ENCODE assay signal across 19 mouse cellular contexts in the genomic region with DNA sequence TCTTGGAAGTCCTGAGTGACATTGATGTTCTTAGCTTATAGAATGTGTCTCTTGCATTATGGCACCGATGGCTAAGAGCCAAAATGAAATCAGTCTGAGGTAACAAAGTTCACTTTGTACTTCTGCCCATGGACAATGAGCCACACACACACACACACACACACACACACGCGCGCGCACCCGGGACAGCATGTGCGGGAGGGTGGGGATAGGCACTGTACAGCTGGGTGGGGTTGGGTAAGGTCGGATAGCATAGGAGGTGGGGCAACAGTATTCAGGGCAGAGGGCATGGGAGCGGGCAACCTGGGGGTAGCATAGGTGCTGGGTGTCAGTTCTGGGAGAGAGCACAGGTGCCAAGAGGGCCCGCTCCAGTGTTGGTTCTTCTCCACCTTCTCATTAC. TPM values are rescaled to one million over a fixed set of nuclear protein-coding genes. Genes with fewer than 3 reads are reported as not detected.
DNase-seq lines count a peak whose midpoint lies in the region; ATAC-seq and TF ChIP-seq lines count a peak whose summit lies in the region.
"Had no signal": no experiment of that assay in that cellular context is flagged by ENCODE, and none has a peak within 500 bp of the region (broad histone marks: within the 10 kb centered on the region; RNA-seq: fewer than 3 reads in every experiment).

No protein-coding gene starts in this region.

- in situ Hi-C loops in ES-E14 (cut with MboI; ENCODE audit: low sequenced_read_pairs in 2 of 2, unreplicated experiment in 2 of 2) = no loop called here

- intact Hi-C loops in left cerebral cortex, postnatal 25 days (cut with DNase I) = no loop called here

- 0 out of 2 replicates have a peak, but pooled peaks cover 2% of the 10 kb centered on the region for H3K4me1 ChIP-seq in liver, postnatal 0 days (ENCODE audit: insufficient read depth)
- H3K4me1 ChIP-seq in liver, embryonic 11.5 days (replicated peaks; ENCODE audit: control insufficient read depth, insufficient read depth, low read length) = no peaks in the 10 kb centered on the region
- peaks cover 2 to 11% of the 10 kb centered on the region in 2 experiments; a peak in 3 of 4 replicates for H3K4me1 ChIP-seq in ES-E14 (ENCODE audit: control insufficient read depth in 2 of 2, insufficient read depth in 2 of 2, low read length in 2 of 2, poor library complexity in 1 of 2)
- no peaks in the 10 kb centered on the region for H3K4me1 ChIP-seq in intestine, postnatal 0 days (replicated peaks; ENCODE audit: control insufficient read depth, insufficient read depth, low read length)
- no peaks in the 10 kb centered on the region for H3K4me1 ChIP-seq in stomach, postnatal 0 days (replicated peaks; ENCODE audit: control insufficient read depth, insufficient read depth)
- H3K4me1 ChIP-seq in hindbrain, embryonic 14.5 days (replicated peaks; ENCODE audit: control insufficient read depth, insufficient read depth, low read length) = no peaks in the 10 kb centered on the region
- H3K4me1 ChIP-seq in forebrain, embryonic 14.5 days (ENCODE audit: control insufficient read depth, insufficient read depth, low read length) = no peaks in the 10 kb centered on the region; the same call in 1 of the 2 replicates
- H3K4me1 ChIP-seq: heart, embryonic 13.5 days had no signal

- H3K9ac ChIP-seq in liver, postnatal 0 days (replicated peaks) = no peak overlapping the region
- H3K9ac ChIP-seq in liver, embryonic 11.5 days (ENCODE audit: low read depth, low read length) = no peak overlapping the region
- H3K9ac ChIP-seq in ES-E14 (ENCODE audit: insufficient read depth, low read depth, low read length, poor library complexity, severe bottlenecking) = peak overlapping the region; percentile 62
- H3K9ac ChIP-seq in intestine, postnatal 0 days (ENCODE audit: low read depth, low read length) = no peak overlapping the region
- H3K9ac ChIP-seq in stomach, postnatal 0 days (ENCODE audit: low read length) = no peak overlapping the region
- H3K9ac ChIP-seq in hindbrain, embryonic 14.5 days = no peak overlapping the region
- no peak overlapping the region for H3K9ac ChIP-seq in forebrain, embryonic 14.5 days (ENCODE audit: low read length)
- H3K9ac ChIP-seq: forebrain, embryonic 13.5 days; heart, embryonic 13.5 days had no signal

- H3K4me3 ChIP-seq in liver, postnatal 0 days (ENCODE audit: low read depth, low read length) = no peak overlapping the region
- no peak overlapping the region for H3K4me3 ChIP-seq in liver, embryonic 11.5 days (ENCODE audit: low read depth, low read length)
- peak overlapping the region; percentile 60 to 83 for H3K4me3 ChIP-seq in ES-E14 (ENCODE audit: insufficient read depth in 1 of 2, low read depth in 1 of 2, low read length in 2 of 2, poor library complexity in 1 of 2, severe bottlenecking in 1 of 2)
- no peak overlapping the region for H3K4me3 ChIP-seq in intestine, postnatal 0 days (ENCODE audit: low read depth, low read length)
- no peak overlapping the region for H3K4me3 ChIP-seq in stomach, postnatal 0 days (ENCODE audit: low read depth, low read length)
- no peak overlapping the region for H3K4me3 ChIP-seq in hindbrain, embryonic 14.5 days (replicated peaks; ENCODE audit: low read length)
- H3K4me3 ChIP-seq in forebrain, embryonic 14.5 days (ENCODE audit: low read depth, low read length) = no peak overlapping the region
- H3K4me3 ChIP-seq: embryonic facial prominence, embryonic 10.5 days; forebrain, embryonic 13.5 days; heart, embryonic 13.5 days had no signal

- TF ChIP-seq CTCF in liver, postnatal 0 days (IDR thresholded peaks at IDR 0.05; ENCODE audit: low read depth) = no peak
- TF ChIP-seq CTCF in intestine, postnatal 0 days (IDR thresholded peaks at IDR 0.05; ENCODE audit: low read depth) = no peak
- TF ChIP-seq CTCF in stomach, postnatal 0 days (IDR thresholded peaks at IDR 0.05; ENCODE audit: low read depth) = no peak

- H3K9me3 ChIP-seq in liver, postnatal 0 days (ENCODE audit: low read length) = no peaks in the 10 kb centered on the region
- no peaks in the 10 kb centered on the region for H3K9me3 ChIP-seq in liver, embryonic 11.5 days (ENCODE audit: control insufficient read depth, low read length)
- no peaks in the 10 kb centered on the region for H3K9me3 ChIP-seq in ES-E14 (ENCODE audit: control insufficient read depth, insufficient read depth, low read depth, low read length)
- H3K9me3 ChIP-seq in intestine, postnatal 0 days (ENCODE audit: control insufficient read depth) = no peaks in the 10 kb centered on the region
- H3K9me3 ChIP-seq in stomach, postnatal 0 days (ENCODE audit: control insufficient read depth, low read length) = no peaks in the 10 kb centered on the region
- H3K9me3 ChIP-seq in hindbrain, embryonic 14.5 days (ENCODE audit: control insufficient read depth, low read length) = no peaks in the 10 kb centered on the region
- no peaks in the 10 kb centered on the region for H3K9me3 ChIP-seq in forebrain, embryonic 14.5 days (replicated peaks; ENCODE audit: control insufficient read depth, low read length)
- H3K9me3 ChIP-seq: embryonic facial prominence, embryonic 10.5 days; forebrain, embryonic 13.5 days had no signal

- peak; percentile 66 for ATAC-seq in liver, postnatal 0 days
- no peak for ATAC-seq in liver, embryonic 11.5 days (replicated peaks; ENCODE audit: low FRiP score)
- ATAC-seq in intestine, postnatal 0 days = peak; percentile 89
- peak; percentile 95 for ATAC-seq in stomach, postnatal 0 days (ENCODE audit: low FRiP score, low TSS enrichment)
- no peak for ATAC-seq in hindbrain, embryonic 14.5 days (ENCODE audit: low FRiP score)
- no peak for ATAC-seq in forebrain, embryonic 14.5 days
- ATAC-seq: activated CD4-positive, CD25-positive, alpha-beta regulatory T cell, adult 4 months; forebrain, embryonic 13.5 days; hindbrain, embryonic 16.5 days had no signal

- TF ChIP-seq EP300 in liver, postnatal 0 days (IDR thresholded peaks at IDR 0.05; ENCODE audit: low read depth) = no peak
- no peak for TF ChIP-seq EP300 in stomach, postnatal 0 days (optimal IDR thresholded peaks at IDR 0.05)

- H3K27ac ChIP-seq in liver, postnatal 0 days (ENCODE audit: low read depth) = no peak overlapping the region
- H3K27ac ChIP-seq in liver, embryonic 11.5 days (ENCODE audit: low read depth, low read length) = no peak overlapping the region
- peak overlapping the region; percentile 94 for H3K27ac ChIP-seq in ES-E14 (ENCODE audit: insufficient read depth, low read depth, low read length, poor library complexity, severe bottlenecking)
- no peak overlapping the region for H3K27ac ChIP-seq in intestine, postnatal 0 days (ENCODE audit: low read depth, low read length)
- no peak overlapping the region for H3K27ac ChIP-seq in stomach, postnatal 0 days (replicated peaks)
- H3K27ac ChIP-seq in hindbrain, embryonic 14.5 days = no peak overlapping the region
- no peak overlapping the region for H3K27ac ChIP-seq in forebrain, embryonic 14.5 days (ENCODE audit: low read depth, low read length)
- H3K27ac ChIP-seq: embryonic facial prominence, embryonic 10.5 days; forebrain, embryonic 13.5 days; heart, embryonic 13.5 days had no signal

- no peaks in the 10 kb centered on the region for H3K27me3 ChIP-seq in liver, postnatal 0 days (ENCODE audit: insufficient read depth, low read length)
- H3K27me3 ChIP-seq in liver, embryonic 11.5 days (replicated peaks; ENCODE audit: control insufficient read depth, insufficient read depth, low read length) = no peaks in the 10 kb centered on the region
- no peaks in the 10 kb centered on the region for H3K27me3 ChIP-seq in intestine, postnatal 0 days (replicated peaks; ENCODE audit: control insufficient read depth, insufficient read depth, low read length)
- no peaks in the 10 kb centered on the region for H3K27me3 ChIP-seq in stomach, postnatal 0 days (ENCODE audit: control insufficient read depth, insufficient read depth, low read length)
- no peaks in the 10 kb centered on the region for H3K27me3 ChIP-seq in hindbrain, embryonic 14.5 days (ENCODE audit: control insufficient read depth, insufficient read depth, low read length)
- no peaks in the 10 kb centered on the region for H3K27me3 ChIP-seq in forebrain, embryonic 14.5 days (replicated peaks; ENCODE audit: control insufficient read depth, insufficient read depth, low read length)
- H3K27me3 ChIP-seq: forebrain, embryonic 13.5 days; heart, embryonic 13.5 days had no signal

- DNase-seq in liver, postnatal 0 days = peak; percentile 58
- DNase-seq in liver, embryonic 11.5 days (ENCODE audit: low spot score) = no peak
- no peak for DNase-seq in ES-E14 (ENCODE audit: low read depth, low spot score)
- peak; percentile 88 for DNase-seq in stomach, postnatal 0 days (ENCODE audit: low spot score)
- DNase-seq in hindbrain, embryonic 14.5 days (ENCODE audit: low spot score) = no peak
- no peak for DNase-seq in forebrain, embryonic 14.5 days (ENCODE audit: low spot score)
- no peak for DNase-seq in left cerebral cortex, postnatal 25 days (ENCODE audit: low spot score in 2 of 2)
- DNase-seq: adrenal gland, postnatal 36 days; cerebellum, adult 2 months; cerebellum, postnatal 10 days; gastrocnemius, postnatal 36 days; heart, adult 11 months; heart, postnatal 36 days had no signal

- H3K4me2 ChIP-seq in liver, postnatal 0 days (ENCODE audit: low read depth, low read length) = no peak overlapping the region
- H3K4me2 ChIP-seq in liver, embryonic 11.5 days = no peak overlapping the region
- no peak overlapping the region; the same call in 1 of the 2 replicates for H3K4me2 ChIP-seq in intestine, postnatal 0 days (replicated peaks; ENCODE audit: low read depth)
- H3K4me2 ChIP-seq in stomach, postnatal 0 days (replicated peaks; ENCODE audit: low read depth) = no peak overlapping the region
- no peak overlapping the region for H3K4me2 ChIP-seq in hindbrain, embryonic 14.5 days (replicated peaks)
- no peak overlapping the region for H3K4me2 ChIP-seq in forebrain, embryonic 14.5 days (ENCODE audit: low read length)
- H3K4me2 ChIP-seq: forebrain, embryonic 13.5 days; heart, embryonic 13.5 days had no signal

- H3K36me3 ChIP-seq in liver, postnatal 0 days (replicated peaks; ENCODE audit: insufficient read depth, low read length) = no peaks in the 10 kb centered on the region
- no peaks in the 10 kb centered on the region for H3K36me3 ChIP-seq in liver, embryonic 11.5 days (ENCODE audit: control insufficient read depth, insufficient read depth, low read length)
- peaks cover 34% of the 10 kb centered on the region for H3K36me3 ChIP-seq in ES-E14 (ENCODE audit: control insufficient read depth, insufficient read depth, low read length, poor library complexity, severe bottlenecking)
- H3K36me3 ChIP-seq in intestine, postnatal 0 days (ENCODE audit: control insufficient read depth, insufficient read depth) = no peaks in the 10 kb centered on the region
- H3K36me3 ChIP-seq in stomach, postnatal 0 days (ENCODE audit: control insufficient read depth, insufficient read depth, low read length) = no peaks in the 10 kb centered on the region
- H3K36me3 ChIP-seq in hindbrain, embryonic 14.5 days (replicated peaks; ENCODE audit: control insufficient read depth, insufficient read depth) = no peaks in the 10 kb centered on the region
- no peaks in the 10 kb centered on the region for H3K36me3 ChIP-seq in forebrain, embryonic 14.5 days (ENCODE audit: control insufficient read depth, insufficient read depth, low read length)
- H3K36me3 ChIP-seq: embryonic facial prominence, embryonic 10.5 days; heart, embryonic 13.5 days had no signal

- 80% methylated on average over 10 of the region's 10 CpGs for WGBS in liver, postnatal 0 days (ENCODE audit: insufficient replicate concordance)
- WGBS in liver, embryonic 11.5 days = 94% methylated on average over 10 of the region's 10 CpGs
- 44% methylated on average over 10 of the region's 10 CpGs for WGBS in intestine, postnatal 0 days
- 83% methylated on average over 10 of the region's 10 CpGs for WGBS in stomach, postnatal 0 days
- WGBS in hindbrain, embryonic 14.5 days = 93% methylated on average over 10 of the region's 10 CpGs
- 93% methylated on average over 10 of the region's 10 CpGs for WGBS in forebrain, embryonic 14.5 days

RNA-seq across cellular contexts. Expression of a gene that starts 3.5 kb away (rescaled TPM):
- 1.1 and 1.5 TPM in 2 replicates for polyA plus RNA-seq in liver, postnatal 0 days (2015; fragmentation: Nextera tagmentation; extraction: Ambion mirVana)
- polyA plus RNA-seq in liver, embryonic 11.5 days (2014; fragmentation: Nextera tagmentation; extraction: Ambion mirVana) = 6.7 TPM in 2 replicates
- total RNA-seq in ES-E14 (2012; rRNA removed) = 172 and 204 TPM in 2 replicates
- polyA plus RNA-seq in intestine, postnatal 0 days (2015; fragmentation: Nextera tagmentation; extraction: Ambion mirVana) = 4.8 and 5.5 TPM in 2 replicates
- polyA plus RNA-seq in stomach, postnatal 0 days (2015; fragmentation: Nextera tagmentation; extraction: Ambion mirVana) = 4.0 and 5.1 TPM in 2 replicates
- polyA plus RNA-seq in hindbrain, embryonic 14.5 days (2014; fragmentation: Nextera tagmentation; extraction: Ambion mirVana) = 24.4 and 25.7 TPM in 2 replicates
- polyA plus RNA-seq in forebrain, embryonic 14.5 days (2014; fragmentation: Nextera tagmentation; extraction: Ambion mirVana) = 28.8 and 34.6 TPM in 2 replicates
- total RNA-seq in left cerebral cortex, postnatal 25 days (2021) = 10 to 100 TPM; 84.3 to 85.7 TPM

Comparison
In these comparisons a context has a peak if more than half of its experiments do, and no peak if none do; other contexts are left out.
1. ATAC-seq: peak in liver, postnatal 0 days (single experiment), intestine, postnatal 0 days (single experiment) and stomach, postnatal 0 days (single experiment); none in liver, embryonic 11.5 days (single experiment), hindbrain, embryonic 14.5 days (single experiment) and forebrain, embryonic 14.5 days (single experiment).
2. DNase-seq: peak in liver, postnatal 0 days (single experiment) and stomach, postnatal 0 days (single experiment); none in liver, embryonic 11.5 days (single experiment), ES-E14 (single experiment), hindbrain, embryonic 14.5 days (single experiment), forebrain, embryonic 14.5 days (single experiment) and left cerebral cortex, postnatal 25 days (0 of 2).
3. H3K4me3 ChIP-seq: peak in ES-E14 (2 of 2); none in liver, postnatal 0 days (single experiment), liver, embryonic 11.5 days (single experiment), intestine, postnatal 0 days (single experiment), stomach, postnatal 0 days (single experiment), hindbrain, embryonic 14.5 days (single experiment) and forebrain, embryonic 14.5 days (single experiment).